Mouse (Mus musculus) left cerebral cortex, adult 8-10 months (tissue): Measurements from ENCODE around the gene Rnf168. TPM values are rescaled to one million over a fixed set of nuclear protein-coding genes. Genes with fewer than 3 reads are reported as not detected.

Experiments used
- DNase-seq, 2 experiments: peaks; one replicate each; pipeline ENCODE4 v3.0.0; 2022; ENCODE audit warnings: low spot score in 2 of 2
- microRNA-seq, 2 experiments: library from miRNA; unstranded; fragments of <30 nt; microRNA quantifications; one replicate each; pipeline ENCODE4 v1.2.0; 2022
- total RNA-seq, 4 experiments: library from RNA; stranded (reverse); gene quantifications; 2 replicates each; pipeline ENCODE4 v1.2.4; 2022

The Rnf168 gene
- total RNA-seq, 4 experiments from 2014 or later: 25.0 to 28.0 (median 26.0) TPM

DNA sequence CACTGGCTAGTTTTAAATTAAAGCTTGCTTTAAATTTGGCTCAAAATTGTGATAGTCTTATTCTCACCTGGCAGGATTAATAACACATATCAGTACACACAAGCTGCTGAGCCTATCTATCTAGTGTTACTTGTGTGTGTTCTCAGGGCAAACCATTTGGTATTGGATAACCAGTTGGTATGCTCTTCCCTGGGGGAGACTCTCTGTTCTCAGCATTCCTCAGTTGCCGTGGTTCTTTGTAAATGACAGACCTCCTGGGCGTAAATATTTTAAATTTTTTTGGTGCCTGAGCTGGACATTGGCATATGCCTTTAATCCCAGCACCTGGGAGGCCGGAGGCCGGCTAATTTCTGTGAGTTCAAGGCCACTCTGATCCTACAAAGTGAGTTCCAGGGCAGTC is 35.6 kb downstream of the Rnf168 start:
- DNase-seq: no peak

DNA sequence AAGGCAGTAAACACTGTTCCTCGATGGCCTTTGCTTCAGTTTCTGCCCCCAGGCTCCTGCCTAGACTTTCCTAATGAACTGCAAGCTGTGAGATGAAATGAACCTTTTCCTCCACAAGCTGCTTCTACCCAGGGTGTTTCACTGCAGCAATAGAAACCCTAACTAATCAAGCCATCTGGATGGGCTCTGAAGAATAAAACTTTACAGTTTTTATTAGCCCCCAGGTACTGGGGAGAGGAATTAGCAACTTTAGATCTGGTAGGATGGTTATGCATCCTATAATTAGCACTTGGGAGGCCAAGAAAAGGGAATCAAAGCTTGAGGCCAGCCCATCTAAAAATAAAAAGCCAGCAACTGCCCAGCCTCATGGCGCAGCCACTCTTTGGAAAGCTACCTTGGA is 39.3 kb downstream of the Rnf168 start:
- DNase-seq: no peak

- no peak for DNase-seq
Observed at GRCm38 (mm10) chr16:32323953-32324352, 46.7 kb downstream of the Rnf168 start.

- DNase-seq: no peak
Observed at GRCm38 (mm10) chr16:32330876-32331670, 53.8 kb downstream of the Rnf168 start.

DNA sequence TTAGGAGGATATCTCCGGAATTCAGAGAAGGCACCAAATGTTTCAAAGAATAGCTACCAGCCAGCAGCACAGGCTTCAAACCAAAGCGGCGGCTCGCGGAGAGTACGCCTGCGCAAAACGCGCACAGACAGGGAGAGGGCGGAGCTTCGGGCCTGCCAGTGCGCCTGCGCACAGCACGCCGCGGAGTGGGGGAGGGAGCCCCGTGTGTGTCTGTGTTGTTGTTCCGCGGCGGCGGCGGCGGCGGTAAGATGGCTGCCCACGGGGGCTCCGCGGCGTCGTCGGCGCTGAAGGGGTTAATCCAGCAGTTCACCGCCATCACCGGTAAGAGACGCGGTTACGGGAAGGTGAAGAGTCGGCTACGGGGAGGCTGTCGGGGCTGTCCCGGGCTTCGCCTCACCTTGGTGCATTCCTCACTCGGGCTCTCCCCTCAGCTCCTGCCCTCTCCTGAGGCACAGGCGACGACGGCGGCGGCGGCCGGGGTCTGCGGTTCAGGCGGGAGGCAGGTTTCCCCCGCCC is 54.8 kb downstream of the Rnf168 start, which contains the start of gene Ubxn7:
Gene Ubxn7 (plus strand): TSS at position 218 of the 516 bp plus-strand sequence.
- DNase-seq: peak; percentile 90 to 95

DNA sequence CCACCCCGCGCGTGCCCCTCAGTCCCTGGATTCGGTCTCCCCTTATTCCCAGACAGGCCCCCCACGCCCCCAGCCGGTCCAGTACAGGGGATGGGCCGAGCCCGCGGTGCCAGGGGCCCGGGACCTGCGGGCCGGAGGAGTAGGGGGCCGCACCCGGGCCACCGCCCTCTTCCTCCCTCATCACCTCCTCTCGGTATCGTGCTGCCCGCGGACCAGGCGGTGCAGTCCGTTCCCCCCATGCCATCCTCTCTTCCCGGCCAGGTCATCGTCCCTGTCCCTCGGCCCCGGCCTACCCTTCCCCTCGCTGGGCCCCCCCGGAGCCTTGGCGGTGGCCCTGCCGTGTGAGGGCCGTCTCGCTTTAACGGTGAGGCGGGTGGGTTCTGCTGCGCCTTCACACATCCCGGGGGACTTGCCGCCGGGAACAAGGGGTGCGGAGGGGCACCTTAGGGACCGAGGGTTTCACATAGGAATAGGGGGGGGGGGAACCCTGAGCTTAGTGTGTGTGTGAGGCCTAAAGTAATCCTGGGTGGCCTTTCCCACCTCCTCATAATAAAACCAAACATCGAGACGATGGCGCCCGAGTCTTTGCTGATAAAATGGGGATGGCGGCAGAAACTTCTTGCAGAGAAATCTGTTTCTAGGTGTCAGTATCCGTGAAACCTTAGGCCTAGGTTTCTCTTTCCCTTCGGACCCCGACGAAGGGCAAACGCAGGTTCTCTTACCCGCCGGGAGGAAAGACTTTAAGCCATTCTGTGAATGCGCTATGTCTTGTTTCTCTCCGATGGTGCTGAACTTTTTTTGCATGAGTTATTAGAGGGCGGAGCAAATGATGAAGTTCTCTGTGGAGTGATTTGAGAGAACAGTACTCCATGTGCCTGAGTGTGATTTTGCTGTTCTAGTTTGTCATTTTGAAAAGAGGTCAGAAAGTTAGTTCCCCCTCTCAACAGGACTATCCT is 55.6 kb downstream of the Rnf168 start:
- DNase-seq: peak in 1 of 2 experiments; percentile 17

GRCm38 (mm10) chr16:32335146-32335545 is 57.9 kb downstream of the Rnf168 start:
- DNase-seq: no peak

GRCm38 (mm10) chr16:32336026-32336780 is 58.9 kb downstream of the Rnf168 start:
- no peak for DNase-seq

DNA sequence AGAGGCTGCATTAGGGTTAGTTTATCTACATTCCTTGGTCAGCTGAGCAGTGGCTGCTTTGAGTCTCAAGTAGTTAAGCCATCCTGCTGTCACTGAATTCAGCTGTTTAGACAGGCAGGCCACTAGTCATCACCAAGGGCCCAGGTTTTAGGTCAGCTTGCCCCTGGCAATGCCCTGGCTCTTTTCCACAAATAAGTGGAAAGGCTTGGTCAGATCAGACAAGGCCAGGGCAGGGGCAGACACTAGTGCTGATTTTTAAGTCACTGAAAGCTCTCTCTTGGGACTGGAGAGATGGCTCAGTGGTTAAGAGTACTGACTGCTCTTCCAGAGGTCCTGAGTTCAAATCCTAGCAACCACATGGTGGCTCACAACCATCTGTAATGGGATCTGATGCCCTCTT is 59.7 kb downstream of the Rnf168 start:
- no peak for DNase-seq

- no peak for DNase-seq
Observed at GRCm38 (mm10) chr16:32340451-32340850, 63.2 kb downstream of the Rnf168 start.

- DNase-seq: no peak
Observed at GRCm38 (mm10) chr16:32345521-32345920, 68.3 kb downstream of the Rnf168 start.

DNA sequence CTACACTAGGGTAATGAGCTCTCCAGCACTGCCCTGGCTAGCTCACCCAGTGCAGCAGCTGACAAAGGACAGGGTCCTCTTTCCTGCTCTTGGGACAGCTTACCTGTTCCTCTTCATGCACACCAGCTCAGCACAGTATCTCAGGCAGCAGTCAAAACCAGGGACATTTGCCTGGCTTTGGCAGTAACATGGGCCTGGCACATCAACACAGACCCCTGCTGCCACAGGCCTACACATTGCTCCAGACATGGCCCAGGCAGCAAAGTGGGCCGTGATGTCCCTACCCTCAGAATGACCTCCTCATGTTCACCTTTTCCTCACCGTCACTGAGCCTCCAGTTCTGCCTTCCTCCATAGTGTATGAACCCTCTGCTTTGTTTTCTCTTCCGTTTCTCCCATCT is 73.5 kb downstream of the Rnf168 start:
- no peak for DNase-seq

Small RNA genes within 50 kb of the gene (microRNA-seq; reads per million reads assigned to microRNA genes)
- gene Mir1946a: 0 reads per million in 2 experiments

Other genes with a start within 250 kb of the Rnf168 start
- gene Pak2, start 198.1 kb upstream of the Rnf168 start, total RNA-seq: 10 to 100 TPM; 27.4 to 28.2 (median 27.8) TPM
- gene Pigx, start 177.7 kb upstream of the Rnf168 start, total RNA-seq: 10 to 100 TPM; 24.1 to 27.8 (median 24.8) TPM
- 10 to 100 TPM; 59.5 to 66.8 (median 64.2) TPM for gene Cep19, start 177.7 kb upstream of the Rnf168 start, total RNA-seq
- 1 to 10 TPM; 6.4 to 8.9 (median 8.6) TPM for gene Nrros, start 111.9 kb upstream of the Rnf168 start, total RNA-seq
- gene Bex6, start 97.6 kb upstream of the Rnf168 start, total RNA-seq: not detected
- 10 to 100 TPM; 42.5 to 44.2 (median 43.9) TPM for gene Fbxo45, start 30.3 kb upstream of the Rnf168 start, total RNA-seq
- 10 to 100 TPM in 3 of 4 experiments, 1 to 10 TPM in 1; 9.8 to 14.5 (median 12.9) TPM for gene Wdr53, start 30.2 kb upstream of the Rnf168 start, total RNA-seq
- gene Smco1, start 6.0 kb upstream of the Rnf168 start, total RNA-seq: under 1 TPM; 0.25 to 0.62 (median 0.36) TPM
- 10 to 100 TPM; 50.1 to 58.7 (median 53.2) TPM for gene Ubxn7, start 54.8 kb downstream of the Rnf168 start, total RNA-seq
- gene Tm4sf19, start 123.0 kb downstream of the Rnf168 start, total RNA-seq: under 1 TPM in 1 of 4 experiments, not detected in 3; 0.27 TPM
- 10 to 100 TPM; 17.5 to 21.3 (median 20.0) TPM for gene Tctex1d2, start 142.2 kb downstream of the Rnf168 start, total RNA-seq
- gene Pcyt1a, start 153.5 kb downstream of the Rnf168 start, total RNA-seq: 10 to 100 TPM; 40.0 to 46.7 (median 43.6) TPM
- gene Slc51a, start 210.4 kb downstream of the Rnf168 start, total RNA-seq: not detected
- gene Zdhhc19, start 218.8 kb downstream of the Rnf168 start, total RNA-seq: not detected